Mouse (Mus musculus) E14TG2a.4 (cell line): ENCODE data around the gene Ccnl1.

Experiments used
- H3K27me3 ChIP-seq: 2 replicates; pipeline ENCODE4 v1.6.1; 2014; ENCODE audit warnings: low read length, control low read depth; ENCODE audit not compliant: insufficient read depth
- H3K36me3 ChIP-seq: 2 replicates; pipeline ENCODE4 v1.6.1; 2014; ENCODE audit warnings: low read length, control low read depth; ENCODE audit not compliant: insufficient read depth
- H3K4me1 ChIP-seq: replicated peaks from 2 replicates; pipeline ENCODE4 v1.6.1; 2014; ENCODE audit warnings: low read depth, low read length, control low read depth
- H3K4me3 ChIP-seq: replicated peaks from 2 replicates; pipeline ENCODE4 v1.5.1; 2014; ENCODE audit warnings: mild to moderate bottlenecking, low read length
- H3K9me3 ChIP-seq: 2 replicates; pipeline ENCODE4 v1.6.1; 2014; ENCODE audit warnings: low read length, control low read depth
- CTCF ChIP-seq: conservative IDR thresholded peaks from 2 replicates; pipeline ENCODE4 v1.5.1; 2014; ENCODE audit warnings: low read length
- NANOG ChIP-seq: IDR thresholded peaks from 2 replicates; pipeline ENCODE4 v1.6.1; 2014; ENCODE audit warnings: borderline replicate concordance, low read length, mixed read lengths
- POU5F1 ChIP-seq: IDR thresholded peaks from 2 replicates; pipeline ENCODE4 v1.6.1; 2014; ENCODE audit warnings: low read length, borderline replicate concordance

Ccnl1 gene

DNA sequence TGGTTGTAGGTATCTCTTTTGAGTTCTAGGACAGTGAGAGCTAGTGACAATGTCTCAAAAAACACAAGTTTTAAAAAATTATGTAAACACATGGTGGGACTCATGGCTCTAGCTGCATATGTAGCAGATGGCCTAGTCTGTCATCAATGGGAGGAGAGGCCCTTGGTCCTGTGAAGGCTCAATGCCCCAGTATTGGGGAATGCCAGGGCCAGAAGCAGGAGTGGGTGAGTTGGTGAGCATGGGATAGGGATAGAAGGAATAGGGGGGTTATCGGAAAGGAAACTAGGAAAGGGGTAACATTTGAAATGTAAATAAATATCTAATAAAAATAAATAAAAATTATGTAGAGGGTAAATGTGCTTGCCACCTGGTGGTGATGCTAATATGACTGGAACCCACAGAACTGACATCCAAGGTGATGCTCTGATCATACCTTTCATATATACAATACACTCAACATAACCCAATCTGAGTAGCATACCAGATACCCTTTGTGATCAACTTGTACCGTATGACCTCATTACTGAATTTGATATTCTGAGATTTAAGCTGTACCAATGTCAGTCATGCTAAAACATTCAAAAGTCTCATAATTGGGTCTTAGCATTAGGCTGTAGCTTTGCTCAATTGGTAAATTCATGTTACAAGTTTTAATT is 12.6 kb downstream of the Ccnl1 start:
- Histone ChIP-seq H3K4me1 (peaks cover 7% of the 10 kb centered on the region; the same call in 1 of the 2 replicates), H3K36me3 (peaks cover 68% of the 10 kb centered on the region), H3K4me3 (no peak overlapping the region), H3K27me3 (no peaks in the 10 kb centered on the region), H3K9me3 (no peaks in the 10 kb centered on the region)
- TF ChIP-seq NANOG = no peak
- TF ChIP-seq CTCF = no peak
- no peak for TF ChIP-seq POU5F1

DNA sequence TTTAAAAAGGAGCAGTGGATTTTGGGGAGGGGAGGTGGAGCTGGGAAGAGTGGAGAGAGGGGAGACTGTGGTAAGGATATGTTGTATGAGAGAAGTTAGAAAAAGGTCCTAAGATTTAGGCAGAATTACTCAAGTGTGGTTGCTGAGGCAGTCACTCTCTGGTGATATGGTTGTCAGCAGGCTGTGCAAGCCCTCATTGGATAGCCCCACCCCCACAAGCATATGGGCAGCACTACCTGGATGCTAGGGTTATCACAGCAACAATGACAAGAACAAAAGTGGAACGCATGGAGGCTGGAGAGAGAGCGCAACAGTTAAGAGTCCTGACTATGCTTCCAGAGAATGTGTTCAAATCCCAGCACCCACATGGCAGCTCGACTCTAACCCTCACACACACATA is 13.3 kb downstream of the Ccnl1 start:
- 0 out of 2 replicates have a peak, but pooled peaks cover 4% of the 10 kb centered on the region for H3K4me1 ChIP-seq
- no peak overlapping the region for H3K4me3 ChIP-seq
- H3K36me3 ChIP-seq = peaks cover 61% of the 10 kb centered on the region
- TF ChIP-seq CTCF (no peak), POU5F1 (no peak), NANOG (no peak)
- H3K9me3 ChIP-seq = no peaks in the 10 kb centered on the region
- H3K27me3 ChIP-seq = no peaks in the 10 kb centered on the region

DNA sequence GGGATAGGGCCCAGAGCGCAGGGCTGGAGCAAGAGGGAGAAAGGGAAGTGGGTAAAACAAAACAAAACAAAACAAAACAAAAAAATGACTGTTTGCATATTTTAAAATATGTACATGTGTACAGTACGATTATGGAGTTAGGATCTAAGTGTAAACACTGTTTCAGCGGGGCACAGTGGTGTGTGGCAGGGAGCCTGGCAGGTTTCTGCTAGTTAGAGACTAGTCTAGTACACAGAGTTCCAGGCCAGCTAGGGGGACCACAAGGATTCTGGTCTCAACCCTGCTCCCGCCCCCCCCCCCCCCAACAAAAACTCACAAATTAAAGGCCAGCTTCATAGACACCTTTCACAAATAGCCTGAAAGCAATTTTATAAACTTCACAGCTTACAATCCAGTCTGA is 14.6 kb downstream of the Ccnl1 start:
- Histone ChIP-seq H3K4me1 (0 out of 2 replicates have a peak, but pooled peaks cover 4% of the 10 kb centered on the region), H3K9me3 (no peaks in the 10 kb centered on the region), H3K27me3 (no peaks in the 10 kb centered on the region), H3K36me3 (peaks cover 48% of the 10 kb centered on the region), H3K4me3 (no peak overlapping the region)
- no peak for TF ChIP-seq POU5F1
- no peak for TF ChIP-seq CTCF
- TF ChIP-seq NANOG = no peak

DNA sequence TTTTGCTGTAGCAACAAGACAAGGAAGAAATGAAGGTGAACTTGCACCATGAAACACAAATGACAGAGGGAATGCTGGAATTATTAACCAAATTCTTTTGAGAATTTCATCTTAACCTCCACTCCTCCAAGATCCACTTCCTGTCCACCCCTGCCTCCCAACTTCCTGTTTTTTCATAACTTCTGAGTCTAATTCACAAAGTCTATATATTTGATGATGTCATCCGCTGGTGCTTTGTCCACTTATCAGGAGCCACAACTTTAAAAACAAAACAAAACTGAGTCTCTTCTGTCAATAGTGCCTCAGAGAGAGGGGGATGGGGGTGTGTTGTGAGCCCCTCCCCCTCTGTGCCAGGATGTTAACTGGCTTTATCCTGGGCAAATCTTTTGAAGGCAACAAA is 17.0 kb downstream of the Ccnl1 start:
- Histone ChIP-seq H3K27me3 (no peaks in the 10 kb centered on the region), H3K36me3 (peaks cover 24% of the 10 kb centered on the region), H3K4me1 (no peaks in the 10 kb centered on the region; the same call in 1 of the 2 replicates), H3K9me3 (no peaks in the 10 kb centered on the region), H3K4me3 (no peak overlapping the region)
- no peak for TF ChIP-seq POU5F1
- no peak for TF ChIP-seq NANOG
- no peak for TF ChIP-seq CTCF

DNA sequence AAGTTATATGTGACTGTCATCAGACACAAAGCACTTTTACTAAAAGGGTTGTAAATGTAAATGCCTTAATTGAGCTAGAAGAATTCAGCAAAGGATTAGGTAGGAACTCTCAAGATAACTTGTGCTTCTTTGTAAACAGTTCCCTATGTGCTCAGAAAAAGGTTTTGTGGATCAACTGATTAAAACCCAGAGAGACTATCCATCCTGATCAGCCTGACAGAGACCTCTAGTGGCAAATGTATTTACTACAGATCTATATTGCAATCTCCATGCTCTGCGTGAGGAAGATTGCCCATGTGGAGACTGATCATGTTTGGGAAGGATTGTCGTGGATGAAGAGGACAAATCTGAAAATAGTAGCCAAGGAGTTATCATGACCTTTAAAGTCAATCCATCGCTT is 19.8 kb downstream of the Ccnl1 start:
- peak; percentile 52 for TF ChIP-seq CTCF
- no peak for TF ChIP-seq POU5F1
- no peak for TF ChIP-seq NANOG
- H3K9me3 ChIP-seq = no peaks in the 10 kb centered on the region
- no peaks in the 10 kb centered on the region for H3K27me3 ChIP-seq

DNA sequence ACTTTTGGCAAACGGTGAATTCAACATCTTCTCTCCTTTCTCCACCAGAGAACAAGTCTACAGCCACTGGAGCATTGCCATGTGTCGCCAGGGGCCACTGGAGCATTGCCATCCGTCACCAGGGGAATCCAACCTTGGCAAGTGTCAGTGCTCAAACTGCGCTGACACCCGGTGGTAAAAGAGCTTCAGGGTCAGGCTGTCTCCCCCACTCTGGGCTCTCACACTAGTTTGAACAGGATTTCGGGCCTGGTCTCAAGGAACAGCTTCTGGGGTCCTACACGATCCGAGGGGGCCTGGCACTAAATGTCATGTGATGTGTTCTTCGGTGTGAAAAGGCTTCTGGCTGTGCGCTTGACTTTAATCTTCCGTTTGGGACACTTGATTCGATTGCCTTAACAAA is 21.7 kb downstream of the Ccnl1 start:
- Histone ChIP-seq H3K4me3 (no peak overlapping the region), H3K9me3 (no peaks in the 10 kb centered on the region), H3K27me3 (no peaks in the 10 kb centered on the region), H3K36me3 (no peaks in the 10 kb centered on the region), H3K4me1 (no peaks in the 10 kb centered on the region; the same call in 1 of the 2 replicates)
- TF ChIP-seq CTCF (no peak), POU5F1 (no peak), NANOG (no peak)

More for the DNA sequence above, 19.8 kb downstream of the Ccnl1 start:
- no peaks in the 10 kb centered on the region; the same call in 1 of the 2 replicates for H3K4me1 ChIP-seq
- H3K36me3 ChIP-seq = no peaks in the 10 kb centered on the region
- no peak overlapping the region for H3K4me3 ChIP-seq

DNA sequence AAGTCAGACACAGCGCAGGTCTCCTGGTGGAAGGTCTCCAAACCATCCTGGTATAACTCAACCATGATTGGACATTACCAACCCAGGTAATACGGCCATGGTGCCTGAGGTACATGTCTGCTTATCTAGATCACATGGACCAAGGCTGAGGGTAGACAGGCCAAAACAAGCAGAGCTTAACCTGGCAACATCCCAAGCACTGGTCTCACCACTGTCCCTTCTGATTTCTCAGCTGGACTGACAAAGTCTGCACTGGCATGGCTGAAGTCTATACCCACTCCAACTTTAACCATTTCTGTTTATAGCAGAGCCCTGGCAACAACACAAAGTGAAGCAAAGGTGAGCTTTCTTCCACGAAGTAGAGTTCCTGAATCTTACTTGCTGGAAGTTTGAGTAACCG is 22.9 kb downstream of the Ccnl1 start:
- TF ChIP-seq CTCF (no peak), POU5F1 (no peak)
- peaks cover under 1% of the 10 kb centered on the region; the same call in 1 of the 2 replicates for H3K4me1 ChIP-seq
- H3K9me3 ChIP-seq = no peaks in the 10 kb centered on the region
- H3K27me3 ChIP-seq = 0 out of 2 replicates have a peak, but pooled peaks cover 2% of the 10 kb centered on the region
- H3K4me3 ChIP-seq = no peak overlapping the region
- H3K36me3 ChIP-seq = no peaks in the 10 kb centered on the region

DNA sequence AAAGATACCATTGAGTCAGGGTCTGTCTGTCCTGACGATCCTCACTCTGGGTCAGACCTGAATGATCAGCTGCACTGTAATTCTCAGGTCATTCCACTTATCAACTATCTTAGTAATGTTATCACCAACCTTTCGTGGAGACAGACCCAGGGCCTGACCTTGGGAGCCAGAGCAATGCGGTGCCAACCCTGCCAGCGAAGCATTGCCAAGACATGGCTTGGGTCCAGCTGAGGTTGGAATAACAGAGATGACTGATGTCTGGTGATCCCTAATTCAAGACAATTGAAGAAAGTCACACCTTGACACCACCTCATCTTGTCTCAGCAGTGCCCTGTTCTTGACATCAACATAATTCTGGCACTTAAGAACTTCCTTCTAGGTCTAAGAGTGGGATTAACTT is 24.3 kb downstream of the Ccnl1 start:
- TF ChIP-seq CTCF = no peak
- Histone ChIP-seq H3K9me3 (no peaks in the 10 kb centered on the region), H3K4me3 (no peak overlapping the region), H3K36me3 (no peaks in the 10 kb centered on the region), H3K27me3 (0 out of 2 replicates have a peak, but pooled peaks cover 2% of the 10 kb centered on the region), H3K4me1 (peaks cover 14% of the 10 kb centered on the region)

DNA sequence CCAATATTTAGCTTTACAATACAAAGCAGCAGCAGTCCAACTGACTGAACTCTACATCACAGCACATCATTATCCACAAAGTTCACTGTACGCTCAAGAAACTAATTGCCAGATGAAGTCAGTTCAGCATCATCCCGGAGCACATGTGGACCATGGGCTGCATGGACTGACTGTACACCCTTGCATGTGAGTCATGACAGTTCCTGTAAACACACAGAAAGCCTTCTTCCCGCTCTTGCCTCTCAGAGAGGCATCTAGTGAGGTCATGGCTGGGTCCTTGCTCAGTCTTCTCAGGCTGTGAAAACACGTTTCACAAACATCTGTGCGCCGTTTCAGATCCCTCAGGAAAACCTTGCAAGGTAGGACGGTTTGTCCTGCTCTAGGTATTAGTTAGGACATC is 26.5 kb downstream of the Ccnl1 start:
- no peaks in the 10 kb centered on the region for H3K9me3 ChIP-seq
- no peak overlapping the region for H3K4me3 ChIP-seq
- H3K27me3 ChIP-seq = peaks cover 8% of the 10 kb centered on the region; the same call in 1 of the 2 replicates
- no peaks in the 10 kb centered on the region for H3K36me3 ChIP-seq
- TF ChIP-seq POU5F1 (no peak), NANOG (no peak), CTCF (no peak)
- H3K4me1 ChIP-seq = peaks cover 34% of the 10 kb centered on the region
